Mouse (Mus musculus): Measurements from ENCODE around the gene Retsat.

DNA sequence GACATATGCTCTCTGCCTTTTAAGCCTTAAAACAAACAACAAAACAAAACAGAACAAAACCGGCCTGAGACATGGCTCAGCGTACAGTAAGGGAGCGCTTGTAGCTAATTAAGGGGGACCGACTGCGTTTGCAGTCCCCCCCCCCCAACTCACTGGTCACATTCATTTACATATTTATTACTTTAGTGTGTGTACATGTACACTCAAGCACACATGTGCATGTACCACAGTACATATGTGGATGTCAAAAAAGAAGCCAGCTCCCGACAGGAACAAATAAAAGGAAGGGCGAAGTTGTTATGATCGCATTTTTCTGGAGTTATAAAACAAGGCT lies 45.2 kb upstream of the Retsat start:
- no peak for TF ChIP-seq MYOG (IDR thresholded peaks at IDR 0.05; ENCODE audit: control insufficient read depth in 1 of 3, insufficient read depth in 1 of 3, insufficient read length in 2 of 3, low read depth in 2 of 3)
- no peak for TF ChIP-seq POLR2A (IDR thresholded peaks at IDR 0.05; ENCODE audit: insufficient read length, low read depth)
- no peak for TF ChIP-seq E2F4 (IDR thresholded peaks at IDR 0.05; ENCODE audit: insufficient read depth)
- TF ChIP-seq TCF12 (IDR thresholded peaks at IDR 0.05; ENCODE audit: insufficient read depth, poor library complexity, severe bottlenecking): no peak
- TF ChIP-seq MAX (IDR thresholded peaks at IDR 0.05; ENCODE audit: low read depth): no peak
